In the genomic region with DNA sequence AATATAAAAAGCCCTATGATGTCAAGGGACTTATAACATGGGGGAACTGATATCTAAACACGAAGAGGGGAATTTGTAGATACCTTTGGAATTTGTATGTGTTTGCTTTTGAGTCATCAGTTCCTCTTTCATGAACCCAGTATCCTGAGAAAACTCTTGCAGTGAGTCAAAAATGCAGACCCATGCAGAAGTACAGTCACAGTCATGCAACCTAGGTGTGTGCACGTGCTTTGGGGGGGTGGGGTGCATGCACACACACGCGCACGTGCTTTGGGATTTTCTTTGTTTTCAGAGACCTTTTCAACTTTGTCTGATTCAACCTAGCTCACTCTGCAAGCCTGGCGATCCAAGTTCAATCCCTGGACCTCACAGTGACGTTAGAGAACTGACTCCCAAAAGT, we compare ENCODE assay signal across 22 mouse cellular contexts. TPM values are rescaled to one million over a fixed set of nuclear protein-coding genes. Genes with fewer than 3 reads are reported as not detected.
DNase-seq lines count a peak whose midpoint lies in the region; ATAC-seq and TF ChIP-seq lines count a peak whose summit lies in the region.
"Had no signal": no experiment of that assay in that cellular context is flagged by ENCODE, and none has a peak within 500 bp of the region (broad histone marks: within the 10 kb centered on the region; RNA-seq: fewer than 3 reads in every experiment).

No protein-coding gene starts in this region.

- no peak overlapping the region for H3K9ac ChIP-seq in liver, adult 2 months (ENCODE audit: low read depth, low read length)
- no peak overlapping the region for H3K9ac ChIP-seq in liver, embryonic 11.5 days (ENCODE audit: low read depth, low read length)
- H3K9ac ChIP-seq in CH12.LX (ENCODE audit: insufficient read depth, low read depth), result no peak overlapping the region
- H3K9ac ChIP-seq: embryonic facial prominence, embryonic 12.5 days; forebrain, embryonic 13.5 days; forebrain, embryonic 15.5 days; forebrain, postnatal 0 days had no signal

- in situ Hi-C loops in CH12.LX (cut with MboI; ENCODE audit: low pct_ligation_motif_present, low pct_unique_long_range_greater_than_20kb, low sequenced_read_pairs), result loop anchor here (5.0 to 25.0 kb wide), 2 partner anchors 163 to 293 kb away; a partner anchor contains a TSS

- WGBS in liver, adult 2 months, result 61% methylated on average over 7 of the region's 7 CpGs
- 75% methylated on average over 7 of the region's 7 CpGs for WGBS in liver, embryonic 11.5 days
- WGBS in spleen, adult 2 months, result 77% methylated on average over 7 of the region's 7 CpGs

- H3K27me3 ChIP-seq in liver, adult 2 months (ENCODE audit: control insufficient read depth, insufficient read depth, low read length), result no peaks in the 10 kb centered on the region
- H3K27me3 ChIP-seq in liver, embryonic 11.5 days (replicated peaks; ENCODE audit: control insufficient read depth, insufficient read depth, low read length), result no peaks in the 10 kb centered on the region
- H3K27me3 ChIP-seq in spleen, adult 2 months (ENCODE audit: control insufficient read depth, insufficient read depth, low read length), result no peaks in the 10 kb centered on the region
- no peaks in the 10 kb centered on the region for H3K27me3 ChIP-seq in CH12.LX (replicated peaks)
- no peaks in the 10 kb centered on the region for H3K27me3 ChIP-seq in splenic B cell, adult 2 months (ENCODE audit: control insufficient read depth, insufficient read depth, low read length, poor library complexity, severe bottlenecking)
- H3K27me3 ChIP-seq: embryonic facial prominence, embryonic 12.5 days had no signal

- no peak for TF ChIP-seq RAD21 in CH12.LX (IDR thresholded peaks at IDR 0.05; ENCODE audit: low read depth, low read length)

- H3K4me3 ChIP-seq in liver, adult 2 months (ENCODE audit: insufficient read depth, low read depth, low read length), result no peak overlapping the region
- no peak overlapping the region for H3K4me3 ChIP-seq in liver, embryonic 11.5 days (ENCODE audit: low read depth, low read length)
- no peak overlapping the region for H3K4me3 ChIP-seq in spleen, adult 2 months (ENCODE audit: extremely low read depth, insufficient read depth, insufficient read length)
- no peak overlapping the region for H3K4me3 ChIP-seq in CH12.LX (replicated peaks in 1 of 3; ENCODE audit: low read depth in 2 of 3, low read length in 2 of 3, poor library complexity in 1 of 3)
- H3K4me3 ChIP-seq: embryonic facial prominence, embryonic 10.5 days; embryonic facial prominence, embryonic 12.5 days; forebrain, embryonic 13.5 days; forebrain, embryonic 15.5 days had no signal

- no peak for ATAC-seq in liver, embryonic 11.5 days (replicated peaks; ENCODE audit: low FRiP score)
- ATAC-seq: CD4-positive, CD25-positive, alpha-beta regulatory T cell, adult 4 months; forebrain, embryonic 13.5 days; forebrain, embryonic 15.5 days; forebrain, postnatal 0 days had no signal

- TF ChIP-seq POLR2A in liver, adult 2 months (IDR thresholded peaks at IDR 0.05; ENCODE audit: extremely low read depth, insufficient read depth, low read length), result no peak
- TF ChIP-seq POLR2A in spleen, adult 2 months (IDR thresholded peaks at IDR 0.05; ENCODE audit: low read depth, low read length), result no peak
- no peak for TF ChIP-seq POLR2A in CH12.LX (IDR thresholded peaks at IDR 0.05; ENCODE audit: low read depth, low read length)

- DNase-seq in liver, adult 2 months (ENCODE audit: extremely low read depth, low read depth, low spot score), result peak; percentile 8
- no peak for DNase-seq in liver, embryonic 11.5 days (ENCODE audit: low spot score)
- DNase-seq in spleen, adult 2 months (ENCODE audit: low read depth in 1 of 2, low spot score in 2 of 2), result no peak
- DNase-seq in spleen, postnatal 14 days (ENCODE audit: low spot score in 2 of 2), result no peak
- peak; percentile 80 for DNase-seq in CH12.LX (ENCODE audit: extremely low read depth)
- DNase-seq in splenic B cell, adult 2 months (ENCODE audit: low read depth, low spot score), result peak; percentile 25
- no peak for DNase-seq in cerebellum, postnatal 36 days
- no peak for DNase-seq in spleen, adult 18-20 months
- DNase-seq: adrenal gland, adult 2 months; adrenal gland, postnatal 10 days; adrenal gland, postnatal 25 days; B cell, adult 2 months; cerebellum, adult 11-12 months; cerebellum, adult 2 months; cerebellum, adult 9-10 months; cerebellum, postnatal 10 days; forebrain, postnatal 0 days had no signal

- no peak overlapping the region for H3K27ac ChIP-seq in liver, adult 2 months (replicated peaks; ENCODE audit: insufficient read depth, low read depth, low read length)
- H3K27ac ChIP-seq in liver, embryonic 11.5 days (ENCODE audit: low read depth, low read length), result no peak overlapping the region
- H3K27ac ChIP-seq in spleen, adult 2 months (ENCODE audit: insufficient read depth, low read length), result peak overlapping the region; percentile 42
- H3K27ac ChIP-seq in CH12.LX (ENCODE audit: insufficient read depth, low read depth), result no peak overlapping the region; the same call in 1 of the 2 replicates
- H3K27ac ChIP-seq: embryonic facial prominence, embryonic 12.5 days; forebrain, embryonic 13.5 days; forebrain, embryonic 15.5 days had no signal

- no peaks in the 10 kb centered on the region for H3K9me3 ChIP-seq in liver, embryonic 11.5 days (ENCODE audit: control insufficient read depth, low read length)
- H3K9me3 ChIP-seq in CH12.LX (replicated peaks; ENCODE audit: low read length), result peaks cover 5% of the 10 kb centered on the region
- H3K9me3 ChIP-seq: embryonic facial prominence, embryonic 10.5 days; embryonic facial prominence, embryonic 12.5 days; forebrain, embryonic 13.5 days; forebrain, embryonic 15.5 days had no signal

- peak; percentile 97 for TF ChIP-seq EP300 in CH12.LX (IDR thresholded peaks at IDR 0.05; ENCODE audit: low read length)

- dilution Hi-C loops in CH12.LX (cut with MboI; ENCODE audit: extremely low pct_ligation_motif_present, extremely low pct_unique_long_range_greater_than_20kb, low sequenced_read_pairs), result no loop called here

- peaks cover 2% of the 10 kb centered on the region; the same call in 1 of the 2 replicates for H3K4me1 ChIP-seq in liver, adult 2 months (ENCODE audit: control insufficient read depth, insufficient read depth, low read length)
- H3K4me1 ChIP-seq in liver, embryonic 11.5 days (replicated peaks; ENCODE audit: control insufficient read depth, insufficient read depth, low read length), result peaks cover 8% of the 10 kb centered on the region
- peaks cover 8% of the 10 kb centered on the region; the same call in 1 of the 2 replicates for H3K4me1 ChIP-seq in spleen, adult 2 months (ENCODE audit: control insufficient read depth, insufficient read depth, insufficient read length)
- peaks cover 21 to 44% of the 10 kb centered on the region in 2 experiments for H3K4me1 ChIP-seq in CH12.LX (ENCODE audit: control insufficient read depth in 1 of 2, insufficient read depth in 2 of 2)
- H3K4me1 ChIP-seq: embryonic facial prominence, embryonic 12.5 days had no signal

- no peaks in the 10 kb centered on the region for H3K36me3 ChIP-seq in liver, adult 2 months (ENCODE audit: control insufficient read depth, insufficient read depth, low read length)
- H3K36me3 ChIP-seq in liver, embryonic 11.5 days (ENCODE audit: control insufficient read depth, insufficient read depth, low read length), result no peaks in the 10 kb centered on the region
- H3K36me3 ChIP-seq in spleen, adult 2 months (ENCODE audit: control insufficient read depth, insufficient read depth, low read length), result no peaks in the 10 kb centered on the region
- H3K36me3 ChIP-seq in CH12.LX (replicated peaks in 1 of 2; ENCODE audit: control insufficient read depth in 1 of 2, insufficient read depth in 1 of 2, low read length in 1 of 2), result no peaks in the 10 kb centered on the region
- no peaks in the 10 kb centered on the region for H3K36me3 ChIP-seq in splenic B cell, adult 2 months (ENCODE audit: control insufficient read depth, insufficient read depth, low read length, poor library complexity, severe bottlenecking)
- H3K36me3 ChIP-seq: embryonic facial prominence, embryonic 10.5 days; embryonic facial prominence, embryonic 12.5 days; forebrain, embryonic 15.5 days had no signal

- no peaks in the 10 kb centered on the region for H3K79me2 ChIP-seq in liver, adult 2 months (ENCODE audit: control insufficient read depth, insufficient read depth, low read length)
- no peaks in the 10 kb centered on the region for H3K79me2 ChIP-seq in CH12.LX (replicated peaks; ENCODE audit: control insufficient read depth, extremely low read depth, insufficient read depth, poor library complexity, severe bottlenecking)

- H3K4me2 ChIP-seq in liver, embryonic 11.5 days, result no peak overlapping the region
- H3K4me2 ChIP-seq in CH12.LX (ENCODE audit: insufficient read depth, low read depth, poor library complexity, severe bottlenecking), result no peak overlapping the region
- H3K4me2 ChIP-seq: embryonic facial prominence, embryonic 12.5 days; forebrain, embryonic 13.5 days; forebrain, embryonic 15.5 days had no signal

- TF ChIP-seq CTCF in liver, adult 2 months (IDR thresholded peaks at IDR 0.05; ENCODE audit: low read depth, low read length), result no peak
- no peak for TF ChIP-seq CTCF in spleen, adult 2 months (IDR thresholded peaks at IDR 0.05; ENCODE audit: extremely low read depth, insufficient read depth, insufficient read length, insufficient replicate concordance)
- TF ChIP-seq CTCF in CH12.LX (conservative IDR thresholded peaks at IDR 0.05 in 1 of 2, IDR thresholded peaks at IDR 0.05 in 1 of 2; ENCODE audit: low read depth in 2 of 2, low read length in 2 of 2), result no peak

RNA-seq across cellular contexts. Expression of a gene that starts 38.9 kb away (rescaled TPM):
- 1.2 and 2.2 TPM in 2 replicates for total RNA-seq in liver, adult 2 months (2014; rRNA removed)
- polyA plus RNA-seq in liver, adult 2 months (2012; rRNA removed), result 1.3 and 1.4 TPM in 2 replicates
- 12.6 and 17.2 TPM in 2 replicates for polyA plus RNA-seq in liver, embryonic 11.5 days (2014; fragmentation: Nextera tagmentation; extraction: Ambion mirVana)
- polyA plus RNA-seq in spleen, adult 2 months (2012; rRNA removed), result 22.6 and 23.8 TPM in 2 replicates
- total RNA-seq in CH12.LX (2012; rRNA removed), result 33.2 and 34.7 TPM in 2 replicates
- 21.3 and 21.4 TPM in 2 replicates for total RNA-seq in CH12.LX (2014; rRNA removed)
- polyA plus RNA-seq in CH12.LX (2012; ENCODE audit: insufficient read length, low read depth), result 23.8 and 24.6 TPM in 2 replicates

RNA-seq across cellular contexts. Expression of a gene that starts 39.6 kb away (rescaled TPM):
- 1.2 and 1.3 TPM in 2 replicates for total RNA-seq in liver, adult 2 months (2014; rRNA removed)
- 0.85 and 1.1 TPM in 2 replicates for polyA plus RNA-seq in liver, adult 2 months (2012; rRNA removed)
- polyA plus RNA-seq in liver, embryonic 11.5 days (2014; fragmentation: Nextera tagmentation; extraction: Ambion mirVana), result 5.0 and 6.2 TPM in 2 replicates
- polyA plus RNA-seq in spleen, adult 2 months (2012; rRNA removed), result 3.1 and 3.5 TPM in 2 replicates
- total RNA-seq in CH12.LX (2012; rRNA removed) (0.93 and 1.0 TPM in 2 replicates), CH12.LX (2014; rRNA removed) (0.05 TPM in 1 of 2 replicates, not detected in the other)
- 0.74 and 1.0 TPM in 2 replicates for polyA plus RNA-seq in CH12.LX (2012; ENCODE audit: insufficient read length, low read depth)

RNA-seq across cellular contexts. Expression of a gene that starts 47.7 kb away (rescaled TPM):
- not detected in 2 replicates for total RNA-seq in liver, adult 2 months (2014; rRNA removed)
- 0.17 TPM in 1 of 2 replicates, not detected in the other for polyA plus RNA-seq in liver, adult 2 months (2012; rRNA removed)
- polyA plus RNA-seq in liver, embryonic 11.5 days (2014; fragmentation: Nextera tagmentation; extraction: Ambion mirVana), result 6.8 and 8.2 TPM in 2 replicates
- polyA plus RNA-seq in spleen, adult 2 months (2012; rRNA removed), result 2.6 and 2.8 TPM in 2 replicates
- 3.0 and 6.4 TPM in 2 replicates for total RNA-seq in CH12.LX (2012; rRNA removed)
- 1.8 and 2.4 TPM in 2 replicates for total RNA-seq in CH12.LX (2014; rRNA removed)
- polyA plus RNA-seq in CH12.LX (2012; ENCODE audit: insufficient read length, low read depth), result 3.9 and 4.7 TPM in 2 replicates
- total RNA-seq: adrenal gland, adult 2 months; adrenal gland, postnatal 25 days had no signal
- polyA plus RNA-seq: adrenal gland, adult 2 months; forebrain, embryonic 13.5 days; forebrain, embryonic 15.5 days had no signal

RNA-seq across cellular contexts. Expression of a gene that starts 54.8 kb away (rescaled TPM):
- not detected in 2 replicates for total RNA-seq in liver, adult 2 months (2014; rRNA removed)
- polyA plus RNA-seq in liver, adult 2 months (2012; rRNA removed), result not detected in 2 replicates
- polyA plus RNA-seq in liver, embryonic 11.5 days (2014; fragmentation: Nextera tagmentation; extraction: Ambion mirVana), result 0.14 and 0.34 TPM in 2 replicates
- polyA plus RNA-seq in spleen, adult 2 months (2012; rRNA removed), result 3.2 TPM in 2 replicates
- total RNA-seq in CH12.LX (2012; rRNA removed), result 0.04 TPM in 1 of 2 replicates, not detected in the other
- total RNA-seq in CH12.LX (2014; rRNA removed), result not detected in 2 replicates
- not detected in 2 replicates for polyA plus RNA-seq in CH12.LX (2012; ENCODE audit: insufficient read length, low read depth)

RNA-seq across cellular contexts. Expression of a gene that starts 59.9 kb away (rescaled TPM):
- total RNA-seq in liver, adult 2 months (2014; rRNA removed), result 109 and 114 TPM in 2 replicates
- polyA plus RNA-seq in liver, adult 2 months (2012; rRNA removed), result 593 and 598 TPM in 2 replicates
- polyA plus RNA-seq in liver, embryonic 11.5 days (2014; fragmentation: Nextera tagmentation; extraction: Ambion mirVana), result 220 and 230 TPM in 2 replicates
- 582 and 730 TPM in 2 replicates for polyA plus RNA-seq in spleen, adult 2 months (2012; rRNA removed)
- 235 and 240 TPM in 2 replicates for total RNA-seq in CH12.LX (2012; rRNA removed)
- 108 and 119 TPM in 2 replicates for total RNA-seq in CH12.LX (2014; rRNA removed)
- 284 and 324 TPM in 2 replicates for polyA plus RNA-seq in CH12.LX (2012; ENCODE audit: insufficient read length, low read depth)

Comparison
In these comparisons a context has a peak if more than half of its experiments do, and no peak if none do; other contexts are left out.
1. DNase-seq: peak in liver, adult 2 months (single experiment), CH12.LX (single experiment) and splenic B cell, adult 2 months (single experiment); none in liver, embryonic 11.5 days (single experiment), spleen, adult 2 months (0 of 2), spleen, postnatal 14 days (0 of 2), cerebellum, postnatal 36 days (0 of 2) and spleen, adult 18-20 months (0 of 2).